In genomic region chr11:117552430-117552969, GRCm38 (mm10) we compare ENCODE assay signal across 12 mouse cellular contexts.
A peak's percentile ranks its signal among the peaks of the same experiment; 100 is the strongest.
DNase-seq lines count a peak whose midpoint lies in the region; ATAC-seq and TF ChIP-seq lines count a peak whose summit lies in the region.
"Had no signal": no experiment of that assay in that cellular context is flagged by ENCODE, and none has a peak within 500 bp of the region (broad histone marks: within the 10 kb centered on the region; RNA-seq: fewer than 3 reads in every experiment).

No protein-coding gene starts in this region.

- WGBS in midbrain, postnatal 0 days: 83% methylated on average over 8 of the region's 8 CpGs
- WGBS in midbrain, embryonic 11.5 days: 90% methylated on average over 8 of the region's 8 CpGs
- WGBS in stomach, postnatal 0 days: 80% methylated on average over 8 of the region's 8 CpGs
- 77% methylated on average over 8 of the region's 8 CpGs for WGBS in heart, embryonic 11.5 days (ENCODE audit: insufficient replicate concordance)

- H3K9ac ChIP-seq in midbrain, postnatal 0 days (replicated peaks; ENCODE audit: low read length, poor library complexity, severe bottlenecking): no peak overlapping the region
- no peak overlapping the region for H3K9ac ChIP-seq in midbrain, embryonic 11.5 days (ENCODE audit: low read length)
- H3K9ac ChIP-seq in stomach, postnatal 0 days (ENCODE audit: low read length): no peak overlapping the region
- no peak overlapping the region for H3K9ac ChIP-seq in heart, embryonic 11.5 days (ENCODE audit: low read depth, low read length)
- H3K9ac ChIP-seq: embryonic facial prominence, embryonic 13.5 days; forebrain, embryonic 13.5 days had no signal

- H3K4me3 ChIP-seq in gastrocnemius, adult 2 months: no peak overlapping the region
- H3K4me3 ChIP-seq in midbrain, postnatal 0 days (ENCODE audit: low read depth, low read length): no peak overlapping the region
- no peak overlapping the region for H3K4me3 ChIP-seq in midbrain, embryonic 11.5 days (ENCODE audit: low read depth, low read length)
- no peak overlapping the region for H3K4me3 ChIP-seq in stomach, postnatal 0 days (ENCODE audit: low read depth, low read length)
- no peak overlapping the region for H3K4me3 ChIP-seq in heart, embryonic 11.5 days (ENCODE audit: low read depth, low read length)
- H3K4me3 ChIP-seq: embryonic facial prominence, embryonic 13.5 days; forebrain, embryonic 13.5 days had no signal

- no peak for TF ChIP-seq EP300 in stomach, postnatal 0 days (optimal IDR thresholded peaks at IDR 0.05)

- intact Hi-C loops in gastrocnemius, adult 2 months (cut with DNase I): no loop called here
- intact Hi-C loops in gastrocnemius, postnatal 36 days (cut with DNase I): no loop called here

- no peaks in the 10 kb centered on the region for H3K36me3 ChIP-seq in midbrain, postnatal 0 days (ENCODE audit: insufficient read depth, low read length)
- no peaks in the 10 kb centered on the region for H3K36me3 ChIP-seq in midbrain, embryonic 11.5 days (ENCODE audit: control insufficient read depth, insufficient read depth, low read length)
- no peaks in the 10 kb centered on the region for H3K36me3 ChIP-seq in stomach, postnatal 0 days (ENCODE audit: control insufficient read depth, insufficient read depth, low read length)
- H3K36me3 ChIP-seq in heart, embryonic 11.5 days (ENCODE audit: control insufficient read depth, insufficient read depth, low read length): no peaks in the 10 kb centered on the region
- H3K36me3 ChIP-seq: embryonic facial prominence, embryonic 13.5 days had no signal

- ATAC-seq in midbrain, postnatal 0 days (ENCODE audit: low FRiP score): no peak
- no peak for ATAC-seq in midbrain, embryonic 11.5 days (ENCODE audit: low FRiP score)
- ATAC-seq in stomach, postnatal 0 days (ENCODE audit: low FRiP score, low TSS enrichment): no peak
- no peak for ATAC-seq in heart, embryonic 11.5 days (replicated peaks; ENCODE audit: insufficient number of reproducible peaks, low FRiP score, low TSS enrichment)
- ATAC-seq: forebrain, embryonic 13.5 days had no signal

- H3K27ac ChIP-seq in gastrocnemius, adult 2 months: peak overlapping the region; percentile 72
- H3K27ac ChIP-seq in midbrain, postnatal 0 days (ENCODE audit: low read depth, low read length): peak overlapping the region; percentile 48
- H3K27ac ChIP-seq in midbrain, embryonic 11.5 days (ENCODE audit: low read depth, low read length): no peak overlapping the region
- no peak overlapping the region for H3K27ac ChIP-seq in stomach, postnatal 0 days (replicated peaks)
- no peak overlapping the region for H3K27ac ChIP-seq in heart, embryonic 11.5 days (ENCODE audit: low read depth, low read length)
- H3K27ac ChIP-seq: embryonic facial prominence, embryonic 13.5 days; forebrain, embryonic 13.5 days had no signal

- no peaks in the 10 kb centered on the region for H3K27me3 ChIP-seq in midbrain, postnatal 0 days (ENCODE audit: insufficient read depth, low read length)
- no peaks in the 10 kb centered on the region for H3K27me3 ChIP-seq in midbrain, embryonic 11.5 days (ENCODE audit: control insufficient read depth, insufficient read depth, low read length)
- H3K27me3 ChIP-seq in stomach, postnatal 0 days (ENCODE audit: control insufficient read depth, insufficient read depth, low read length): no peaks in the 10 kb centered on the region
- no peaks in the 10 kb centered on the region for H3K27me3 ChIP-seq in heart, embryonic 11.5 days (ENCODE audit: control insufficient read depth, insufficient read depth, low read length)
- H3K27me3 ChIP-seq: embryonic facial prominence, embryonic 13.5 days; forebrain, embryonic 13.5 days had no signal

- no peaks in the 10 kb centered on the region for H3K9me3 ChIP-seq in midbrain, postnatal 0 days (ENCODE audit: low read length)
- H3K9me3 ChIP-seq in midbrain, embryonic 11.5 days (ENCODE audit: control insufficient read depth, low read length): no peaks in the 10 kb centered on the region
- H3K9me3 ChIP-seq in stomach, postnatal 0 days (ENCODE audit: control insufficient read depth, low read length): no peaks in the 10 kb centered on the region
- H3K9me3 ChIP-seq in heart, embryonic 11.5 days (replicated peaks; ENCODE audit: control insufficient read depth, low read length): no peaks in the 10 kb centered on the region
- H3K9me3 ChIP-seq: embryonic facial prominence, embryonic 13.5 days; forebrain, embryonic 13.5 days had no signal

- H3K4me1 ChIP-seq in midbrain, postnatal 0 days (ENCODE audit: insufficient read depth, low read length): peaks cover 13% of the 10 kb centered on the region
- no peaks in the 10 kb centered on the region for H3K4me1 ChIP-seq in midbrain, embryonic 11.5 days (ENCODE audit: control insufficient read depth, insufficient read depth, low read length)
- no peaks in the 10 kb centered on the region for H3K4me1 ChIP-seq in stomach, postnatal 0 days (replicated peaks; ENCODE audit: control insufficient read depth, insufficient read depth)
- no peaks in the 10 kb centered on the region for H3K4me1 ChIP-seq in heart, embryonic 11.5 days (ENCODE audit: control insufficient read depth, insufficient read depth, low read length)

- DNase-seq in gastrocnemius, adult 2 months: peak; percentile 87
- DNase-seq in gastrocnemius, postnatal 4 days (ENCODE audit: low spot score in 2 of 2): no peak
- DNase-seq in midbrain, postnatal 0 days (ENCODE audit: low spot score): peak; percentile 60
- DNase-seq in midbrain, embryonic 11.5 days (ENCODE audit: low spot score, missing footprints): no peak
- DNase-seq in cerebellum, adult 9-10 months: peak; percentile 83
- DNase-seq in gastrocnemius, postnatal 36 days: peak; percentile 47 to 62
- no peak for DNase-seq in stomach, postnatal 0 days (ENCODE audit: low spot score)
- DNase-seq: lung, adult 18-20 months; thymus, adult 2 months had no signal

- no peak overlapping the region for H3K4me2 ChIP-seq in midbrain, postnatal 0 days (ENCODE audit: low read depth, low read length, poor library complexity, severe bottlenecking)
- no peak overlapping the region for H3K4me2 ChIP-seq in midbrain, embryonic 11.5 days
- no peak overlapping the region for H3K4me2 ChIP-seq in stomach, postnatal 0 days (replicated peaks; ENCODE audit: low read depth)
- H3K4me2 ChIP-seq in heart, embryonic 11.5 days: no peak overlapping the region
- H3K4me2 ChIP-seq: embryonic facial prominence, embryonic 13.5 days; forebrain, embryonic 13.5 days had no signal

- TF ChIP-seq CTCF in gastrocnemius, adult 2 months (IDR thresholded peaks at IDR 0.05): no peak
- TF ChIP-seq CTCF in midbrain, postnatal 0 days (IDR thresholded peaks at IDR 0.05): no peak
- no peak for TF ChIP-seq CTCF in stomach, postnatal 0 days (IDR thresholded peaks at IDR 0.05; ENCODE audit: low read depth)

Comparison
In these comparisons a context has a peak if more than half of its experiments do, and no peak if none do; other contexts are left out.
1. DNase-seq: peak in gastrocnemius, adult 2 months (single experiment), midbrain, postnatal 0 days (single experiment), cerebellum, adult 9-10 months (single experiment) and gastrocnemius, postnatal 36 days (2 of 2); none in gastrocnemius, postnatal 4 days (0 of 2), midbrain, embryonic 11.5 days (single experiment) and stomach, postnatal 0 days (single experiment).
2. H3K27ac ChIP-seq: peak in gastrocnemius, adult 2 months (single experiment) and midbrain, postnatal 0 days (single experiment); none in midbrain, embryonic 11.5 days (single experiment), stomach, postnatal 0 days (single experiment) and heart, embryonic 11.5 days (single experiment).